Mouse (Mus musculus): ENCODE results near the gene Slc7a5. TPM values are rescaled to one million over a fixed set of nuclear protein-coding genes. Genes with fewer than 3 reads are reported as not detected.
A peak's percentile ranks its signal among the peaks of the same experiment; 100 is the strongest.

The Slc7a5 gene
- polyA plus RNA-seq, 1 experiment from 2014 or later, result 38.7 TPM

GRCm38 (mm10) chr8:121919158-121919557 lies 11.7 kb upstream of the Slc7a5 start:
- H3K4me2 ChIP-seq, result no peak overlapping the region
- H3K4me3 ChIP-seq, result no peak overlapping the region
- no peaks in the 10 kb centered on the region for H3K27me3 ChIP-seq
- no peak for ATAC-seq (ENCODE audit: low read depth)
- H3K4me1 ChIP-seq (replicated peaks), result peaks cover 22% of the 10 kb centered on the region
- no peak overlapping the region for H3K27ac ChIP-seq (replicated peaks)
- 76% methylated on average over 4 of the region's 4 CpGs for WGBS
- no peaks in the 10 kb centered on the region for H3K9me3 ChIP-seq
- H3K36me3 ChIP-seq, result no peaks in the 10 kb centered on the region
- H3K9ac ChIP-seq, result no peak overlapping the region

- Histone ChIP-seq H3K4me3 (no peak overlapping the region), H3K27ac (replicated peaks) (no peak overlapping the region), H3K27me3 (peaks cover 11% of the 10 kb centered on the region), H3K4me1 (replicated peaks) (no peaks in the 10 kb centered on the region; the same call in 1 of the 2 replicates), H3K9ac (no peak overlapping the region), H3K9me3 (no peaks in the 10 kb centered on the region), H3K36me3 (no peaks in the 10 kb centered on the region), H3K4me2 (no peak overlapping the region)
- ATAC-seq (ENCODE audit: low read depth), result no peak
- 78% methylated on average over 8 of the region's 8 CpGs for WGBS
These were observed 5.9 kb upstream of the Slc7a5 start for GRCm38 (mm10) chr8:121913378-121913777.

GRCm38 (mm10) chr8:121912831-121913230 lies 5.3 kb upstream of the Slc7a5 start:
- Histone ChIP-seq H3K27me3 (peaks cover 11% of the 10 kb centered on the region), H3K4me1 (replicated peaks) (peaks cover 3% of the 10 kb centered on the region), H3K9me3 (no peaks in the 10 kb centered on the region), H3K4me2 (no peak overlapping the region), H3K9ac (no peak overlapping the region), H3K4me3 (no peak overlapping the region), H3K36me3 (no peaks in the 10 kb centered on the region), H3K27ac (replicated peaks) (peak overlapping the region; percentile 52; the same call in 1 of the 2 replicates)
- ATAC-seq (ENCODE audit: low read depth), result no peak
- WGBS, result 67% methylated on average over 3 of the region's 3 CpGs

DNA sequence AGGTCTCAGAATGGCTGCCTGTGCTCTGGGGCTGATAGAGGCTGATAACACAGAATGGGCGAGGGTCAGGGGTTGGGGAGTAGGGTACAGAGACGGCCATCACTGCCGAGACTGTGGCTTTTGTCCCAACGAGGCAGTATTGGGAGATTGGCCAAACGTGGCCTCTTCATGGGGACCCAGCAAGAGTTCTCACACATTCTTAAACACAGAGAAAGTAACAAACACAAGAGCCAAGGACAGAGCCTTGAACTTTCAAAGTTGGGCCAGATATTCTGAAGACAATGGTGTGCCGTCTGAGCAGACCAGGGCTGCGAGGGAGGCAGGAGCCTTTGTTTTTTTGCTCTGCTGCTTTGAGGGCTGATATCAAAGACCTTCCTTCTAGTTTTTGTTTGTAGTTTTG lies 4.5 kb upstream of the Slc7a5 start:
- H3K4me3 ChIP-seq, result no peak overlapping the region
- H3K27me3 ChIP-seq, result peaks cover 11% of the 10 kb centered on the region
- no peaks in the 10 kb centered on the region for H3K9me3 ChIP-seq
- H3K9ac ChIP-seq, result no peak overlapping the region
- H3K4me1 ChIP-seq (replicated peaks), result peaks cover 5% of the 10 kb centered on the region
- no peak for ATAC-seq (ENCODE audit: low read depth)
- WGBS, result 73% methylated on average over 7 of the region's 7 CpGs
- peak overlapping the region; percentile 42 for H3K27ac ChIP-seq (replicated peaks)
- H3K36me3 ChIP-seq, result no peaks in the 10 kb centered on the region
- H3K4me2 ChIP-seq, result no peak overlapping the region

DNA sequence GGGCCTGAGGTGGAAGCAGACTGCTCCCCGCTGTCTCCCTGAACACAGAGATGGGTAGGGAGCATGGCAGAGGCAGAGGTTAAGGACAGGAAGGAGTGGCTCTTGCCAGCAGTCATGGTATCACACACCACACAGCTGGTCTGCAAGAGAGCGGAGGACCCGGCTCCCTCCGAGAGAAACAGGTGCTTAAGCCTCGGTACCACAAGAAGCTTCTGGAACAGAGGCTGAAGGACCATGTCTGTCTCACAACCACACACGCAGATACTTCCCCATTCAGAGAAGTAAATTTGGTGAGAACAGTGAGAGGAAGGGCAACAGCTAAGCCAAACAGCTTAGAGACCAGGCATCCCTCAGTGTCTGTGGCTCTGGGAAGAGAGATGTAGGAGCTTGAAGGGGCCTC lies 3.9 kb upstream of the Slc7a5 start:
- ATAC-seq (ENCODE audit: low read depth), result no peak
- H3K27me3 ChIP-seq, result peaks cover 11% of the 10 kb centered on the region
- H3K4me2 ChIP-seq, result no peak overlapping the region
- 89% methylated on average over 6 of the region's 6 CpGs for WGBS
- no peak overlapping the region for H3K9ac ChIP-seq
- peaks cover 9% of the 10 kb centered on the region for H3K4me1 ChIP-seq (replicated peaks)
- no peak overlapping the region for H3K4me3 ChIP-seq
- H3K9me3 ChIP-seq, result no peaks in the 10 kb centered on the region
- no peaks in the 10 kb centered on the region for H3K36me3 ChIP-seq
- H3K27ac ChIP-seq (replicated peaks), result peak overlapping the region; percentile 42

GRCm38 (mm10) chr8:121909663-121910062 lies 2.2 kb upstream of the Slc7a5 start:
- Histone ChIP-seq H3K4me2 (no peak overlapping the region), H3K9ac (no peak overlapping the region), H3K4me1 (replicated peaks) (peaks cover 26% of the 10 kb centered on the region), H3K9me3 (no peaks in the 10 kb centered on the region), H3K27me3 (peaks cover 11% of the 10 kb centered on the region), H3K4me3 (no peak overlapping the region), H3K36me3 (no peaks in the 10 kb centered on the region), H3K27ac (replicated peaks) (no peak overlapping the region)
- 7% methylated on average over 6 of the region's 6 CpGs for WGBS
- ATAC-seq (ENCODE audit: low read depth), result no peak

DNA sequence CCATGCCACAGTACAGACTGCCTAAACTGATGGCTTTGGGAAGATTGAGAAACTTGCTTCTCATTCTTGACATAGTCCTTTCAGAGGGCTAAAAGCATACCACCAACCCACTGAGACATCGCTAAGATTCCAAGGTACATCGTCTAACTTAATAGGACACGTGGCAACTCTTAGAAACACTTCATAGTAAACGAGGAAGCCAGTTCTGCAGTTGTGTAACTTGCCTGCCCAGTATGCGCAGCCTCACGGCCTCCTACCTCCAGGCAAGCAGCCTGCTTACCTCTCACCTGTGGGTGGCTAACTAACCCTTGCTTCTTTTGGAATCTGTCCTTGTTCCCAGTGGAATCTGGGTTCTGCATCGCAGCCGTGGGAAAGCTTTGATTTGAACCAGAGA lies 1.7 kb upstream of the Slc7a5 start:
- Histone ChIP-seq H3K27ac (replicated peaks) (no peak overlapping the region), H3K4me2 (no peak overlapping the region), H3K9me3 (no peaks in the 10 kb centered on the region), H3K9ac (no peak overlapping the region), H3K4me3 (no peak overlapping the region), H3K4me1 (replicated peaks) (peaks cover 32% of the 10 kb centered on the region), H3K36me3 (no peaks in the 10 kb centered on the region), H3K27me3 (peaks cover 11% of the 10 kb centered on the region)
- no peak for ATAC-seq (ENCODE audit: low read depth)
- WGBS, result 81% methylated on average over 8 of the region's 8 CpGs

DNA sequence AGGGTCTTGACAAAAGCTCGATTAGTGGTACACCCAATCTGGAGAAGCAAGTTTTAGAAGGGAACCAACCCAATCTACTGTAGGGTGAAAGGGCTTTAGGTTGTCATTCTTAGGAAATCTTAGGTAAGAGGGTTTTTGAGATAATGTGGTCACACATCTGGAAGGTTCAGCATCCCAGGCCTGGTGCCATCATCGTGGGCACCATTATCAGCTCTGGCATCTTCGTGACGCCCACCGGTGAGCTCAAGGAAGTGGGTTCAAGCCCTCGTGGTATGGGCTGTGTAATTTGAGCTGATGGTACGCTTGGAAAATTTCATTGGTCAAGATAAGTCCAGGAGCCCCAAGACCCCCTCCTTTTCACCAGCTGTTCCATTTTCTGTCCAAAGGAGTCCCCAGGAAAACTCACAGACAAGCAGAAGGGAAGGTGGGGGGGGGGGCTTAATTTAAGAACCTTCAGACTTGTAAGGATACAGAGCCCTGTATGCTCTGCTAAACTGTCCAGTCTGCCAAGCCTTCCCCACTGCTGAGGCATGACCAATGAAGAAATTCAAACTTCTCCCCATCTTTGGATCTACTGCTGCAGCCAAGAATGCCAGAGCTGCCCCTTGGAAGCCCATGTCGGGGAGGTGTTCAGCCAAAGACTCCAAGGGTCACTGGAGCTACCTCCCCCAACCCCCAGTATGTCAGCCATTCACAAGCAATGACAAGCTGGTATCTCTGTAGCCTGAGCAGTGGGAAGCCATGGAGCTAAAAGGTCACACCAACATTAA lies 1.1 kb upstream of the Slc7a5 start:
- no peak overlapping the region for H3K27ac ChIP-seq (replicated peaks)
- H3K4me3 ChIP-seq, result peak overlapping the region; percentile 78; the same call in 1 of the 2 replicates
- peak overlapping the region; percentile 52; the same call in 1 of the 2 replicates for H3K9ac ChIP-seq
- WGBS, result 63% methylated on average over 8 of the region's 8 CpGs
- no peak for ATAC-seq (ENCODE audit: low read depth)
- H3K4me1 ChIP-seq (replicated peaks), result peaks cover 32% of the 10 kb centered on the region
- peaks cover 11% of the 10 kb centered on the region for H3K27me3 ChIP-seq
- no peaks in the 10 kb centered on the region for H3K9me3 ChIP-seq
- no peaks in the 10 kb centered on the region for H3K36me3 ChIP-seq
- peak overlapping the region; percentile 92 for H3K4me2 ChIP-seq

DNA sequence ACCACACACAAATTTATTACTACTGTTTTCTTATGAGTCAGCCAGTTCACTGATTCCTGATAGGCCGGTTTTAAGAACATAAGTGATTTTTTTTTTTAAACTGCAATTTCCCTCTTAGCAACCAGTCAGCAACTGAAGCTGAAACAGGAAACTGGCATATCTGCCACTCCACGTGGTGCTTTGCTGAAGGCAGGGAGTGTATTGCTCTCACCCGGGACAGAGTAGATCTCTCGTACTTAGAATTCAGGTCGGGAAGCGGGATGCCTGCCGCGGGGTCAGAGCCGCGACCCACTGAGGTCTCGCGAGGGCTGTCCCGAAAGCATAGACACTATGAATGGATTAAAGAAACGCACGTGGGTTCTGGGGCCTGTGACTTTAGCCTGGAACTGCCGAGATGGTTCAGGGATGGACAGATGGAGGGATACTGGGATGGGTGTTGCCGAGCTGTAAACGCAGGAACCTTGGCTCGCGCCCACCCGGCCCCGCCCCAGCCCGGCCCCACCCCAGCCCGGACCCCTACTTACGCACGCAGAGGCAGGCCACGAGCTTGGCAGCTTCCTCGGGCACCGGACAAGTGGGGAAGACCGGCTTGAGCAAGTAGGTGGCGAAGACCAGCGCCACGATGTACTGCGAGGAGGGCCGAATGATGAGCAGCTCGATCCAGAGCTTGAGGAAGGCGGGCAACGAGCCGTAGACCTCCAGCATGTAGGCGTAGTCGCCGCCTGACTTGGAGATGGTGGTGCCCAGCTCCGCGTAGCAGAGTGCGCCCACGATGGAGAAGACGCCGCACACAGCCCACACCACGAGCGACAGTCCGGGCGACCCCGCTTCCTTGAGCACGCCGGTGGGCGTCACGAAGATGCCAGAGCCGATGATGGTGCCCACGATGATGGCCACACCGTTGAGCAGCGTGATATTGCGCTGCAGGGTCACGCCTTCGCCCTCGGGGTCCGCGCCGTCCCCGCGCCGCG lies 667 bp downstream of the Slc7a5 start:
- Histone ChIP-seq H3K4me1 (replicated peaks) (peaks cover 38% of the 10 kb centered on the region), H3K27ac (replicated peaks) (peak overlapping the region; percentile 70), H3K27me3 (peaks cover 11% of the 10 kb centered on the region), H3K4me3 (peak overlapping the region; percentile 78), H3K4me2 (peak overlapping the region; percentile 92), H3K9me3 (no peaks in the 10 kb centered on the region), H3K9ac (peak overlapping the region; percentile 78), H3K36me3 (no peaks in the 10 kb centered on the region)
- ATAC-seq (ENCODE audit: low read depth), result peak; percentile 74
- under 1% methylated on average over 67 of the region's 72 CpGs for WGBS

GRCm38 (mm10) chr8:121905864-121906263 lies 1.6 kb downstream of the Slc7a5 start:
- ATAC-seq (ENCODE audit: low read depth), result no peak
- Histone ChIP-seq H3K36me3 (no peaks in the 10 kb centered on the region), H3K9me3 (no peaks in the 10 kb centered on the region), H3K4me3 (peak overlapping the region; percentile 78), H3K4me2 (peak overlapping the region; percentile 92), H3K9ac (peak overlapping the region; percentile 78), H3K27ac (replicated peaks) (no peak overlapping the region), H3K4me1 (replicated peaks) (peaks cover 43% of the 10 kb centered on the region), H3K27me3 (peaks cover 11% of the 10 kb centered on the region)
- 32% methylated on average over 5 of the region's 5 CpGs for WGBS

- Histone ChIP-seq H3K9me3 (no peaks in the 10 kb centered on the region), H3K27me3 (peaks cover 11% of the 10 kb centered on the region), H3K36me3 (no peaks in the 10 kb centered on the region), H3K4me1 (replicated peaks) (peaks cover 43% of the 10 kb centered on the region), H3K4me2 (peak overlapping the region; percentile 92), H3K4me3 (peak overlapping the region; percentile 78), H3K9ac (peak overlapping the region; percentile 78), H3K27ac (replicated peaks) (no peak overlapping the region)
- ATAC-seq (ENCODE audit: low read depth), result no peak
- WGBS, result 61% methylated on average over 1 of the region's 1 CpGs
These were observed 2.1 kb downstream of the Slc7a5 start for GRCm38 (mm10) chr8:121905420-121905819.

DNA sequence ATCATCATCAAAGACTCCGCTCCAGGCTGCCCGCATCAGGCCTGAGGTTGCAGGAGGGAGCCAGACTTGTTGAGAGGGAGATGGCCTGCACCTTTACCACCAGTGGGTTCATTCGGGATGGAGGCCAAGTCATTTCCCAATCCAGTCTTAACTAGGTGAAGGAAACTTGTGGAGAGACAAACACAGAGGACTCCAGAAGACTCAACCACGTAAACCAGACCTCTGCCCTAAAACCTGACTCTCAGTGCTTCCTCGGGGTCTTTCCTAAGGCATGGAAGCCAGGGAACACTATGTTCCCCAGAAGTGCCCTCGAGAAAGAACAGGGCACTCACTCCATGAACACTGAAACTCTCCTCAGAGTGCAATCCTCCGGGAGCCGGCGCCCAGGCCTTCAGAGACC lies 2.5 kb downstream of the Slc7a5 start:
- no peaks in the 10 kb centered on the region for H3K36me3 ChIP-seq
- peak overlapping the region; percentile 92 for H3K4me2 ChIP-seq
- H3K9me3 ChIP-seq, result no peaks in the 10 kb centered on the region
- peak overlapping the region; percentile 78 for H3K4me3 ChIP-seq
- ATAC-seq (ENCODE audit: low read depth), result no peak
- H3K27me3 ChIP-seq, result peaks cover 11% of the 10 kb centered on the region
- H3K27ac ChIP-seq (replicated peaks), result no peak overlapping the region
- H3K4me1 ChIP-seq (replicated peaks), result peaks cover 43% of the 10 kb centered on the region
- 82% methylated on average over 9 of the region's 9 CpGs for WGBS
- peak overlapping the region; percentile 78 for H3K9ac ChIP-seq

Data from neural tube, embryonic 13.5 days (tissue).